Mouse (Mus musculus) kidney, adult 2 months (tissue): Measurements from ENCODE around the gene Kcnj14. TPM values are rescaled to one million over a fixed set of nuclear protein-coding genes. Genes with fewer than 3 reads are reported as not detected.

Experiments used
- DNase-seq: peaks from one replicate; pipeline ENCODE4 v3.0.0; 2021
- H3K27ac ChIP-seq: fragments of 200-500 bp; 2 replicates; pipeline ENCODE4 v1.5.1; 2012; ENCODE audit warnings: low read depth, low read length, control low read depth, inconsistent platforms; ENCODE audit not compliant: insufficient read depth
- H3K27me3 ChIP-seq: fragments of 200-500 bp; replicated peaks from 2 replicates; pipeline ENCODE4 v1.6.1; 2012; ENCODE audit warnings: mild to moderate bottlenecking, moderate library complexity, low read length, inconsistent platforms; ENCODE audit not compliant: control insufficient read depth, insufficient read depth
- H3K36me3 ChIP-seq: fragments of 200-500 bp; 2 replicates; pipeline ENCODE4 v1.6.1; 2012; ENCODE audit warnings: mild to moderate bottlenecking, moderate library complexity, low read length, inconsistent platforms; ENCODE audit not compliant: control insufficient read depth, insufficient read depth
- H3K4me1 ChIP-seq: fragments of 200-500 bp; 2 replicates; pipeline ENCODE4 v1.6.1; 2011; ENCODE audit warnings: low read length; ENCODE audit not compliant: control insufficient read depth, insufficient read depth
- H3K4me3 ChIP-seq: fragments of 200-500 bp; 2 replicates; pipeline ENCODE4 v1.5.1; 2011; ENCODE audit warnings: mild to moderate bottlenecking, low read depth, low read length, control low read depth; ENCODE audit not compliant: insufficient read depth
- CTCF ChIP-seq: fragments of 200-500 bp; conservative IDR thresholded peaks from 2 replicates; pipeline ENCODE4 v1.5.1; 2011; ENCODE audit warnings: low read depth, mild to moderate bottlenecking, control low read depth, low read length, moderate library complexity, mixed read lengths; ENCODE audit not compliant: insufficient read depth, insufficient read length
- POLR2A ChIP-seq: fragments of 200-500 bp; IDR thresholded peaks from one replicate; pipeline ENCODE4 v1.6.1; 2011; ENCODE audit warnings: low read depth, low read length, control low read depth
- WGBS: fragments of 180-500 bp; shearing (Covaris S2); methylation state at CpG from one replicate; pipeline ENCODE4 v1.1.7; 2018; 5-methylcytosine and 5-hydroxymethylcytosine counted together
- polyA plus RNA-seq: library from polyadenylated mRNA; depleted of rRNA; stranded (reverse); fragments of >200 nt; gene quantifications from 2 replicates; pipeline ENCODE4 v1.2.3, GENCODE M21; 2012; rRNA removed

Kcnj14 gene
- polyA plus RNA-seq, 1 experiment, result 0.28 TPM

DNA sequence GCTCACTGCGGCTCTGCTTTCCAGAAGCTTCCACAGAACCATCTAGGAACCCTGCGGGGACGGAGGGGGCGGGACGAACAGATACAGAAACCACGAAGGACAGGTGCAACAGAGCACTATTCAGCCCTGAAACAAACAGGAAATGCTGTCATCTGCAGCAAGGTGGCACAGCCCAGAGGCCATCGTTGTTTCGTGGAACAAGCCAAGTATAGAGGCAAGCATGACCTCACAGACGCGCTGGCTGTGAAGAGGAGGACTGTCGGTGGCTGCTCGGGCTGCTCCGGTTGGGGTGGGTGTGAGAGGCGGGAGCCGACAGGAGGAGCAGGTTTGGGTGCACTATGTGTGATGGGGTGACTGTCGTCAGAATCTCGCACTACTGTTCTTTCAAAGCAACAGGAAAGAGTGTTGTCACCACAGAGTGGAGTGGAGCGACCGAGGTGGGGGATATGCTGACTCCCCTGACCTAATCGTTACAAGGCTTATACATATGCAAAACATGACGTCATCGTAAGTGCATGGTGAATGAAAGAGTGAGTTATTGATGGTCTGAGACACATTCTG, 45.4 kb downstream of the Kcnj14 start:
- Histone ChIP-seq H3K27me3 (no peaks in the 10 kb centered on the region), H3K36me3 (no peaks in the 10 kb centered on the region), H3K27ac (no peak overlapping the region), H3K4me1 (0 out of 2 replicates have a peak, but pooled peaks cover 3% of the 10 kb centered on the region), H3K4me3 (no peak overlapping the region)
- no peak for DNase-seq
- 22% methylated on average over 22 of the region's 22 CpGs for WGBS
- TF ChIP-seq CTCF (no peak), POLR2A (no peak)

DNA sequence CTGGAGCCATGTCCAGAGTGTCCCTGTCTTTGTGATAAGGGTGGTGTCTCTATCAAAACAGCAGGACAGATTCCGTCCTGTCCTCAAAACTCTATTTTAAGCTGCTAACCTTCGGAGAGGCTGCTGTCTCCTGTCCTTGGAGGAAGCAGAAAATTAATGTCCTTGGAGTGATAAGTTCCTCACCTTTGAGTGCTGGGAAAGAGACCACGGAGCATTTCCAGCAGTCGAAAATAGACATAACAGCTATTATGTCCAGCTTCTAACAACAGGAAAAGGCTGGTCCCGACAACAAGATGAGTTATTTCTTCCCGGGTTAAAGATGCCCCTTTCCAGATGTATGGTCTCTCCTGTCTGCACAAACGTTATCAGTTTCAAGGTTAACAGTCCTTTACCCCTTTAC, 49.3 kb downstream of the Kcnj14 start:
- Histone ChIP-seq H3K27ac (peak overlapping the region; percentile 70), H3K36me3 (no peaks in the 10 kb centered on the region), H3K27me3 (no peaks in the 10 kb centered on the region), H3K4me3 (no peak overlapping the region), H3K4me1 (peaks cover 11% of the 10 kb centered on the region)
- DNase-seq, result peak; percentile 69
- 53% methylated on average over 7 of the region's 7 CpGs for WGBS
- TF ChIP-seq CTCF (no peak), POLR2A (no peak)

GRCm38 (mm10) chr7:45771101-45771500, 53.5 kb downstream of the Kcnj14 start:
- peak overlapping the region; percentile 17; the same call in 1 of the 2 replicates for H3K27ac ChIP-seq
- H3K4me1 ChIP-seq, result peaks cover 12% of the 10 kb centered on the region
- TF ChIP-seq CTCF, result no peak
- no peak for TF ChIP-seq POLR2A
- H3K4me3 ChIP-seq, result no peak overlapping the region
- 63% methylated on average over 4 of the region's 4 CpGs for WGBS
- no peak for DNase-seq
- H3K27me3 ChIP-seq, result no peaks in the 10 kb centered on the region
- no peaks in the 10 kb centered on the region for H3K36me3 ChIP-seq

GRCm38 (mm10) chr7:45770427-45771082, 54.0 kb downstream of the Kcnj14 start:
- Histone ChIP-seq H3K27me3 (no peaks in the 10 kb centered on the region), H3K36me3 (no peaks in the 10 kb centered on the region), H3K27ac (peak overlapping the region; percentile 17; the same call in 1 of the 2 replicates), H3K4me3 (no peak overlapping the region), H3K4me1 (peaks cover 12% of the 10 kb centered on the region)
- WGBS, result 28% methylated on average over 8 of the region's 8 CpGs
- no peak for TF ChIP-seq CTCF
- no peak for TF ChIP-seq POLR2A
- peak; percentile 61 for DNase-seq

GRCm38 (mm10) chr7:45767500-45767899, 57.1 kb downstream of the Kcnj14 start:
- Histone ChIP-seq H3K27ac (0 out of 2 replicates have a peak overlapping the region, but pooled peaks have one; percentile 10), H3K27me3 (no peaks in the 10 kb centered on the region), H3K4me3 (no peak overlapping the region), H3K36me3 (no peaks in the 10 kb centered on the region), H3K4me1 (peaks cover 12% of the 10 kb centered on the region)
- no peak for DNase-seq
- no peak for TF ChIP-seq POLR2A
- no peak for TF ChIP-seq CTCF
- 97% methylated on average over 6 of the region's 6 CpGs for WGBS

DNA sequence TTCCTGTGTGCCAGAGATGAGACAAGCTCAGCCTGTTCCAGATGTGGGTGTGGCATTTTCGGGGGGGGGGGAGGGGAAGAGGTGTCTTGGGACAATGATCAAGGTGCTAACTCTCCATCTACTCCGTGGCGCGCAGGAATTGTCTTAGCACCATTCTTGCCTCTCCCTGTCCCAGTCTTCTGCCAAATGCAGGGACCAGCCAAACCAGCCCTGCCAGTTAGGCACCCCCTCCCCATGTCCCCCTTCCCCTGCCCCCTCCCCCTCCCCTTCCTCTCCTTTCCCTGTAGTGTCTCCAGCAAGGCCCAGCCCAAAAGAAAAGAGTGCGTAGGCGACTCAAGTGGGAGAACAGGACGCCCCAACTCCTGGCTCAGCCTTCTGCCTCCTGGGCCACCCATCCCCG, 57.8 kb downstream of the Kcnj14 start:
- 61% methylated on average over 8 of the region's 8 CpGs for WGBS
- no peaks in the 10 kb centered on the region for H3K36me3 ChIP-seq
- no peak for DNase-seq
- H3K4me1 ChIP-seq, result peaks cover 12% of the 10 kb centered on the region
- no peak for TF ChIP-seq POLR2A
- no peak for TF ChIP-seq CTCF
- H3K4me3 ChIP-seq, result no peak overlapping the region
- H3K27me3 ChIP-seq, result no peaks in the 10 kb centered on the region
- H3K27ac ChIP-seq, result no peak overlapping the region

Other genes with a start within 250 kb of the Kcnj14 start
- gene Fgf21, start 209.3 kb downstream of the Kcnj14 start, polyA plus RNA-seq, result not detected in 2 replicates
- gene Fut1, start 207.5 kb downstream of the Kcnj14 start, polyA plus RNA-seq, result 0.05 and 0.11 TPM in 2 replicates
- gene Izumo1, start 203.0 kb downstream of the Kcnj14 start, polyA plus RNA-seq, result 0.29 and 0.34 TPM in 2 replicates
- 19.9 and 20.4 TPM in 2 replicates for gene Rasip1, start 197.3 kb downstream of the Kcnj14 start, polyA plus RNA-seq
- gene Mamstr, start 184.8 kb downstream of the Kcnj14 start, polyA plus RNA-seq, result 2.1 and 2.5 TPM in 2 replicates
- not detected in 2 replicates for gene Fut2, start 158.4 kb downstream of the Kcnj14 start, polyA plus RNA-seq
- gene Ntn5, start 140.8 kb downstream of the Kcnj14 start, polyA plus RNA-seq, result 0.09 TPM in 1 of 2 replicates, not detected in the other
- gene Sec1, start 130.4 kb downstream of the Kcnj14 start, polyA plus RNA-seq, result 0.22 and 0.23 TPM in 2 replicates
- gene Car11, start 124.9 kb downstream of the Kcnj14 start, polyA plus RNA-seq, result 8.1 and 8.3 TPM in 2 replicates
- gene Dbp, start 119.7 kb downstream of the Kcnj14 start, polyA plus RNA-seq, result 106 and 116 TPM in 2 replicates
- gene Rpl18, start 109.3 kb downstream of the Kcnj14 start, polyA plus RNA-seq, result 955 and 1,014 TPM in 2 replicates
- gene Sphk2, start 106.8 kb downstream of the Kcnj14 start, polyA plus RNA-seq, result 57.2 and 68.3 TPM in 2 replicates
- gene Fam83e, start 103.6 kb downstream of the Kcnj14 start, polyA plus RNA-seq, result 0.19 and 0.35 TPM in 2 replicates
- gene Spaca4, start 99.0 kb downstream of the Kcnj14 start, polyA plus RNA-seq, result 0.15 and 0.28 TPM in 2 replicates
- gene Lmtk3, start 41.0 kb downstream of the Kcnj14 start, polyA plus RNA-seq, result 5.7 and 7.3 TPM in 2 replicates
- gene Sult2b1, start 40.1 kb downstream of the Kcnj14 start, polyA plus RNA-seq, result 4.2 and 6.1 TPM in 2 replicates
- 43.3 and 44.7 TPM in 2 replicates for gene Cyth2, start 10.2 kb downstream of the Kcnj14 start, polyA plus RNA-seq
- gene Grwd1, start 6.2 kb upstream of the Kcnj14 start, polyA plus RNA-seq, result 12.3 and 12.9 TPM in 2 replicates
- 331 and 358 TPM in 2 replicates for gene Kdelr1, start 48.0 kb upstream of the Kcnj14 start, polyA plus RNA-seq
- 0.45 and 0.50 TPM in 2 replicates for gene Grin2d, start 53.6 kb upstream of the Kcnj14 start, polyA plus RNA-seq
- 0.19 and 0.50 TPM in 2 replicates for gene Syngr4, start 71.9 kb upstream of the Kcnj14 start, polyA plus RNA-seq
- 123 and 143 TPM in 2 replicates for gene Tmem143, start 72.2 kb upstream of the Kcnj14 start, polyA plus RNA-seq
- gene Emp3, start 96.6 kb upstream of the Kcnj14 start, polyA plus RNA-seq, result 62.1 and 65.4 TPM in 2 replicates
- gene Ccdc114, start 99.3 kb upstream of the Kcnj14 start, polyA plus RNA-seq, result 8.6 and 8.9 TPM in 2 replicates
- gene Abcc6, start 205.5 kb upstream of the Kcnj14 start, polyA plus RNA-seq, result 13.2 and 21.1 TPM in 2 replicates
- gene Nomo1, start 208.9 kb upstream of the Kcnj14 start, polyA plus RNA-seq, result 36.4 and 36.8 TPM in 2 replicates